Mouse (Mus musculus) T-cell, adult 2 months (primary cell): ENCODE results near the gene Creb5.

Source experiments
- DNase-seq: peaks from one replicate; pipeline ENCODE4 v3.0.0; 2022; ENCODE audit warnings: low spot score

The Creb5 gene

DNA sequence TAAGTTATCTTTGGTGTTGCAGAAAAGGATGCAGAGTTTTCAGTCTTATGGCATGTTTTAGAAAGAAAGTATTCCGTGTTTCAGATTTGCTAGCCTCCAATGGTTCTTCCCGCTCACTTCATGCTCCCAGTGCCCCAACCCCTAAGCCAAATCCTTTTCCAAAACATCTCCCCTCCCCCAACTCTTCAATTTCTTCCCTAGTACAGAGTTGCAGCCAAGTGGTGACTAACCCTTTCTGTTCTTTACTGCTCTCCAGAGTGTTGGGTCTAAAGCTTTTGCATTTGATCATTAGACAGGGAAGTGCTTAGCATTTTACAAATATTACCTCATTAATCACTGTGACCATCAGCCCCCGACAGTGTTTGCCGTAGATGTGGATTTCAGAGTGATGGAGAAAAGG lies 142.8 kb downstream of the Creb5 start:
- no peak for DNase-seq

GRCm38 (mm10) chr6:53445862-53446460 lies 158.9 kb downstream of the Creb5 start:
- peak; percentile 64 for DNase-seq

- DNase-seq = no peak
These were observed 160.4 kb downstream of the Creb5 start for GRCm38 (mm10) chr6:53447479-53447878.

- DNase-seq = no peak
These were observed 161.3 kb downstream of the Creb5 start for GRCm38 (mm10) chr6:53448317-53448870.

DNA sequence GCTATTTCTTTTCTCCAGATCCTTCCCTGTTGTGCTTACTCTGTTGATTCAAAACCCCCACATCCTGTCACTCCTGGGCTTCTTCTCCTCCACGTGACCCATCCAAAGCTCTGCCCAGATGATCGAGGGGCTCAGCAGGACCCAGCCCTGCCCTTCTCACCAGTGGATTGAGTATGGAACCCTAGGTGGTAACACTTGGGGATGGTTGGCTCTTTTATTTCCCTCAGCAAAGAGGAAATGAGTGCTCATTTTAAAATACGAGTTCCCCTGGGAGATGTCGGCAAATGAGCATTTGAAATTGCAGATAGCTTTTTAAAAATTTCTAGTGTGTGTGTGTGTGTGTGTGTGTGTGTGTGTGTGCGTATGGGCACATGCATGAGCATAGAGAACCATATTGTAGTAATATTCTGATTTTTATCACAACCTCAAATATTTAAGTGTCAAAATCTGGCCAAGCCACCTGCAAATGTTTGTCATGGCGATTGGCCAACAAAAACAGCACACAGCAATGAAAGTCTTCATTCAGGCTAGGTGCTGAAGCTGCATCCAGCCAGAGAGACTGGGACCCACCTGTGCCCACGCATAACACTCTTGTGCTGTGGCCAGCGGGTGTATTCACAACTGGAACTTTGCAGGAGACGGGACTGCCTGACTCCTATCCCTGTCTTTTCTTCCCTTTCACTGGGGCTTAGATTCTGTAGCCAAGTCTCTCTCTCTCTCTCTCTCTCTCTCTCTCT lies 162.5 kb downstream of the Creb5 start:
- no peak for DNase-seq

GRCm38 (mm10) chr6:53450494-53450893 lies 163.4 kb downstream of the Creb5 start:
- no peak for DNase-seq

DNA sequence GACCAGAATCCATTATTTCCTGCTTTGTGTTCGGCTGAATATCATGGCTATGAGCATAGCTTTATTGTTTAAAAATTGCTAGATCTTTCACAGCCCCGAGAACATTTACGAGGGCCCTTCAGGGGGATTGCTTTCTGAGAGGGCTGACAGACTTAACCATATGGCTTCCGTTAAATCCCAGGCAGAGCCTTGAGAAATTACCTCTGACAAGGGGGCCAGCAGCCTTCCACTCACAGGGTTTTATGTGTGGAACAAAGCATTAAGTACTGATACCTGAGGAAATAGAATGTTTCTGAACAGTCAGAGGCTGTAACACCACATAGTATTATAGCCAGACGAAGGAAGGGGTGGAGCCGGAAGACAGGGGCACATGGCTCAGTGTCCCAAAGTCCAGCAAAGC lies 165.2 kb downstream of the Creb5 start:
- DNase-seq = no peak

- no peak for DNase-seq
These were observed 168.4 kb downstream of the Creb5 start for GRCm38 (mm10) chr6:53455442-53455841.

DNA sequence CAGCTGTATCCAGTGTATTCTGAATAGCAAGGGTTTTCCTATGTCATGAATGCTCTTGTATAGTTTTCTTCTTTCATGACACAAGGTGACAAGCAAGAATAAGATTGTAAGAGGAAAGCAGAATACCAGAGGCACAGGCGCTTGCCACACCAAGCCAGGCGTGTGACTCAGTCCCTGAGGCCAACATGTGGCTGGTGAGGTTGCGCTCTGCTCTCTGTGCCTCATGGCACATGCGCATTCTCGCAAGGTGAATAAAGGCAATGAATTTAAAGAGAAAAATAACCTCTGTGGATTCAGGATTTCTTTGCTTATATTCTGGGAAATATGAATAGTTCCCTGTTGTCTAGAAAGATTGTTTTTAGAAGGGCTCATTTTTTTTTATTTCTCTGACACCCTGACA lies 169.0 kb downstream of the Creb5 start:
- no peak for DNase-seq

GRCm38 (mm10) chr6:53459995-53460747 lies 173.1 kb downstream of the Creb5 start:
- no peak for DNase-seq

DNA sequence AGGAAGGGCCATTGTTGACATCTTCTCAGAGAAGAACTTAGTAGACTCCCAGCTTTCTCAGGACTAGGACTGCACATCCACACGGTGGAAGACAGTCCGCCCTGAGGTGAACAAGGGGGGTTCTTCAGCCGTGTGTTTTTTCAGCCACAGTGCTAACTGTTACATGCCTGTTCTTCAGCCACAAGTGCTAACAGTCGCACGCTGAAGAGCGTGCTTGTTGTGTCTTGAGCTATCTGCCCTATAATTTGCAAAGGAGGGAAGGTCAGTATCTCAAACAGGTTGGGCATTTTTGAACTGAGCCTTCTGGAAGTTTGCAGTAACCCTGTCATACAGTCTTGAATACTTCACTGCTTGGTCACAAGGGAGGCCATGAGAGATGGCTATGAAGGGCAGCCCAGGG lies 174.0 kb downstream of the Creb5 start:
- DNase-seq = no peak

- DNase-seq = no peak
These were observed 175.0 kb downstream of the Creb5 start for GRCm38 (mm10) chr6:53461775-53462770.

GRCm38 (mm10) chr6:53462802-53463201 lies 175.7 kb downstream of the Creb5 start:
- no peak for DNase-seq

- DNase-seq = no peak
These were observed 176.3 kb downstream of the Creb5 start for GRCm38 (mm10) chr6:53463261-53463813.

DNA sequence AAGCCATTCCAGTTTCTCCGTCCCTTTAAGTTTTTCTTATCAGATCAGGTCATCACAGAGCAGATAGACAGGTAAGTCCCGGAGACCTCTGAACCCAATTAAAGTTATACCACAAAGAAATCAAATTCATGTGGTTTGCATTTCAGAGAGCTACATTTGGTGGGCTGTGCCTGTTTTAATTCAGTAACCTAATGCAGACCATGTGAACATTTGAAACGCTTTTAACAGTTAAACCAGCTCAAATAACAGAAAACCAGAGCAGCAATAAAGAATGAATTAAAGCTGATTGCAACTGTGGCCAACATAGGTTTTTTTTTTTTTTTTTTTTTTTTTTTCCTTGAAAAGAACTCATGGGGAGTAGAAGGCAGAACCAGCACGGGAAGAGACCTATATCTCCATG lies 182.1 kb downstream of the Creb5 start:
- DNase-seq = no peak

DNA sequence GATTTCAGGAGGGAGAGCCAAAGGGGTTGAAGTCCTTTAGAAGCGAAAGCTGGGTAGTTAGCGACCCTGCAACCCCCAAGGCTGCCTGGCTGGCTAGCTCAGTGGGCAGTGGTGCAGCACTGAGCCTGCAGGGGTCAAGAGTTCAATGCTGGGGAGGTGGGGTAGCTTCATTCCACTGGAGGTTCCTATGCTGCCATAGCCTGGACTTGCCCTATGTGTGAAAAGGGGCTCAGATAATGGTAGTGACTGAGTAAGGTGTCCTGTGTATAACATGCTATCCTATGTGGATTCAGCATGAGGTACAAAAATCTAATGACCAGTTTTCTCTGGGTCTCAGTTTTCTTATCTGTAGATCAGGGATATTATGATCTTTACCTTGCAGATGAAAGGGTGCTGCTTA lies 182.6 kb downstream of the Creb5 start:
- DNase-seq = no peak

DNA sequence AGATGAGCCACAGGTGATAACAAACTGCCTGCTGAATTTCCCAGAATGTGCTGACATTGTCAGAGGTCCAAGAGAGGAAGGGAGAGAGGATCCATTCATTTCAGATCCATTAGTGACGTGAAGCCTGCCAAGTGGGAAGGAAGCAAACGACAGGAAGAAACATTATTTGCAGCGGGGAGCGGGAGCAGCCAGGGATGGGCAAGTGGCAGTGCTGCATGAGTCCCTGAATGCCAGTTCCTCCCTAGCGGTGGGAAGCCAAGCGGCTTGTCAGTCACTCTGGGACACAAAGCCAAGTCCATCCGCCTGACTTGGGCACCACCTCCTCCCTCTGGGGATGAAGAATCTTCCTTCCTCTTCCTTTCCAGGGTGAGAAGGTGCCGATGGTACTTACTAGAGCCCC lies 183.5 kb downstream of the Creb5 start:
- DNase-seq = no peak

DNA sequence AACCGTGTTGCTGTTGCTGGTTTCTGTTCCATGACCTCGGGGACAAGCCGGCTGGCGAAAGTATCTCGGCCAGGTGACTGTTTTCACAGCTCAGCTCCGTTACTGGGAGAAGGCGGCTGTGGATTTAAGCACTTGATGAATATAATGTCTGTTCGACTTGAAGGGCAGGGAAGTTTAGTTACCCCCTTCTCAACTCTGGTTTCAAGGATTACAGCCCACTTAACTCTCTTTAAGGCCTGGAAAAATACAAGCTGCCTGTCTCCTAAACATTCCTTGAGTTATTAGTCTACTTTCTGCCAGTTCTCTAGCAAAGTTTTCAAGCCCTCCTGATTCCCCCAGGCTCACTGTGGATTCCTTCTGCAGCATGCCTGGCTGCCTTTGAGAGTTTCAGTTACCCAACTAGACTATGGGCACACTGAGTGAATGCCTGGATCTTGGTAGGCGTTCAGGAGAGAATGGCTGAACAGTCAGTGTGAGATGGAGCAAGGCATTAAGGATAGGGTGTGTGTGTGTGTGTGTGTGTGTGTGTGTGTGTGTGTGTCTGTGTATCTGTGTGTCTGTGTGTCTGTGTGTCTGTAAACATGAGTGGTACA lies 184.0 kb downstream of the Creb5 start:
- DNase-seq = no peak

GRCm38 (mm10) chr6:53472751-53473150 lies 185.7 kb downstream of the Creb5 start:
- DNase-seq = no peak

DNA sequence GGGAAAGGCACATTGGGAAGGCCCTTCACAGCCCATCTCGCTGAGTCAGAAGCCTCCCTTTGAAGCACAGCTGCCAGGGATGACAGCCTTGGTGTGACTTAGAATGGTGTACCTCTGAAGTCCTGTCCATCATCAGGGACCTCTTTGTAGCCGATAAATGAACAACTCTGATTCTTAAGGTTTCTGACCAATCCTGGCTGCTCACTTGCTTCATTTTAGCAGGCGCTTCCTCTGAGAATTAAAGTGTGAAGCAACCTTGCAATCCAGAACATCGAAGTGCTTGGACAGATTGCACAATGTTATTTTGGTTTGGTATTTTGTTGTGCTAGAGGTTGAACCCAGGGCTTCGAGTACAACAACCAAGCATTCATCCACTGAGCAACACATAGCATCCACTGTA lies 190.4 kb downstream of the Creb5 start:
- no peak for DNase-seq

GRCm38 (mm10) chr6:53490917-53491316 lies 203.8 kb downstream of the Creb5 start:
- DNase-seq = no peak
